Mouse (Mus musculus) central nervous system, embryonic 11.5 days (tissue): ENCODE measurements around the gene Gm21616. TPM values are rescaled to one million over a fixed set of nuclear protein-coding genes. Genes with fewer than 3 reads are reported as not detected.

Experiments used
- polyA plus RNA-seq: library from polyadenylated mRNA; depleted of rRNA; stranded (reverse); fragments of >200 nt; gene quantifications from 2 replicates; pipeline ENCODE4 v1.2.3, GENCODE M21; 2012; rRNA removed

Gm21616 gene
- not detected in 2 replicates for polyA plus RNA-seq

DNA sequence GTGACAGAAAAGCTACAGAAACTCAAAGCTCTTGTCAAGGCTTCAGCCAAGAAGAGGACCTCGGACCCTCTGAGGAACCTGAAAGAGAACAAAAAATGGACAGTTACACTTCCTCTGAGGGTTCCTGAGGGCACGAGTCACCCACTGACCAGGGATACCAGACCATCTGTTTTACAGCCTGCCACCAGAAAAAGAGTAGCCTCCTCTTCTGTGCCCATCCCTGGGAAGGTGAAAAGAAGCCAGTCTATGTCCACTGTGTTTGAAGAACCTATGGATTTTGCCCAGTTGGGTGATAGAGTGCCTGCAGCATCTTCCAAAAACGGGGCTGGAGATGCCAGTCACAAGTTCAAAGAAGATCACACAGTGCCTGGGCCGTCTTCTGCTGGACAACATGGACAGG lies at the start of gene Gm21616:
Gene Gm21616, plus strand, starts transcription at position 301 of the 400 bp plus-strand sequence.

